Mouse (Mus musculus) kidney, adult 2 months (tissue): Measurements from ENCODE around the gene Rybp. TPM values are rescaled to one million over a fixed set of nuclear protein-coding genes. Genes with fewer than 3 reads are reported as not detected.

Source experiments
- DNase-seq: peaks from one replicate; pipeline ENCODE4 v3.0.0; 2021
- H3K27ac ChIP-seq: fragments of 200-500 bp; 2 replicates; pipeline ENCODE4 v1.5.1; 2012; ENCODE audit warnings: low read depth, low read length, control low read depth, inconsistent platforms; ENCODE audit not compliant: insufficient read depth
- H3K27me3 ChIP-seq: fragments of 200-500 bp; replicated peaks from 2 replicates; pipeline ENCODE4 v1.6.1; 2012; ENCODE audit warnings: mild to moderate bottlenecking, moderate library complexity, low read length, inconsistent platforms; ENCODE audit not compliant: control insufficient read depth, insufficient read depth
- H3K36me3 ChIP-seq: fragments of 200-500 bp; 2 replicates; pipeline ENCODE4 v1.6.1; 2012; ENCODE audit warnings: mild to moderate bottlenecking, moderate library complexity, low read length, inconsistent platforms; ENCODE audit not compliant: control insufficient read depth, insufficient read depth
- H3K4me1 ChIP-seq: fragments of 200-500 bp; 2 replicates; pipeline ENCODE4 v1.6.1; 2011; ENCODE audit warnings: low read length; ENCODE audit not compliant: control insufficient read depth, insufficient read depth
- H3K4me3 ChIP-seq: fragments of 200-500 bp; 2 replicates; pipeline ENCODE4 v1.5.1; 2011; ENCODE audit warnings: mild to moderate bottlenecking, low read depth, low read length, control low read depth; ENCODE audit not compliant: insufficient read depth
- CTCF ChIP-seq: fragments of 200-500 bp; conservative IDR thresholded peaks from 2 replicates; pipeline ENCODE4 v1.5.1; 2011; ENCODE audit warnings: low read depth, mild to moderate bottlenecking, control low read depth, low read length, moderate library complexity, mixed read lengths; ENCODE audit not compliant: insufficient read depth, insufficient read length
- POLR2A ChIP-seq: fragments of 200-500 bp; IDR thresholded peaks from one replicate; pipeline ENCODE4 v1.6.1; 2011; ENCODE audit warnings: low read depth, low read length, control low read depth
- WGBS: fragments of 180-500 bp; shearing (Covaris S2); methylation state at CpG from one replicate; pipeline ENCODE4 v1.1.7; 2018; 5-methylcytosine and 5-hydroxymethylcytosine counted together
- polyA plus RNA-seq: library from polyadenylated mRNA; depleted of rRNA; stranded (reverse); fragments of >200 nt; gene quantifications from 2 replicates; pipeline ENCODE4 v1.2.3, GENCODE M21; 2012

Gene Rybp
- polyA plus RNA-seq, 1 experiment: 19.4 TPM

DNA sequence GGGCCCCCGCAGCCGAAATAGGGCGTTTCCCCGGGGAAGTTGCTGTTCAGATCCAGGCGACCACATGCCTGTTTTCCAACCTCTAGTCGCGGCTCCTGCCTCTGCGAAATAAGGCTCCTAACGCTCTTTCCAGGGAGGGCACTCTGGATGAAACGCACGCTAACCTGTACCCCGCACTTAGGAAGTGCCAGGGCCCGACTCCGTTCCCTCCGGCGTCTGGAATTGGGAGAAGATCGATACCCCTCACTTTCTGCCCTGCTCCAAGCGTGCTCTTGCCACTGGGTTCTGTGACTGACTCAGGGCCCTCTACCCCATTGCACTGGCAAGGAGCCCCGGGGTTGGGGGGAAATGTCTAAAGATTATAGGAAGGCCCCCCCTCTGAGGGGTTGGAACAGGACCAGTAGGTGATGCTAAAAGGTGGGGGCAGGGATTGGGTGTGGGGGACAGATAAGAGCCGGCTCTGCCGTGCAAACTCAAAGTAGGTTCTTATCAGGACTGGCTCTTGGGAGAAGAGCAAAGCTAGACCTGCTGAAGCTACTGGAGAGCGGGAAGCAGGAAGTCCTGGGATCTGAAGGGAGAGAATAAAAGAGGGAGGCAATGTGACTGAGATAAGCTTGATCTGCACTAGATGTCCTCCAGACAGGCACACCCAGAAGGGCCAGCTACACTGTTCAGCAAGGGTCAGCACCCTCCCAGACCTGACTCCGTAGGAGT is 888 bp upstream of the Rybp start:
- Histone ChIP-seq H3K4me1 (peaks cover 7% of the 10 kb centered on the region), H3K27ac (no peak overlapping the region), H3K4me3 (peak overlapping the region; percentile 56), H3K36me3 (no peaks in the 10 kb centered on the region), H3K27me3 (no peaks in the 10 kb centered on the region)
- 7% methylated on average over 23 of the region's 23 CpGs for WGBS
- DNase-seq: no peak
- no peak for TF ChIP-seq CTCF
- no peak for TF ChIP-seq POLR2A

- Histone ChIP-seq H3K27me3 (no peaks in the 10 kb centered on the region), H3K4me1 (peaks cover 7% of the 10 kb centered on the region), H3K36me3 (no peaks in the 10 kb centered on the region), H3K27ac (peak overlapping the region; percentile 72), H3K4me3 (peak overlapping the region; percentile 85)
- WGBS: 11% methylated on average over 111 of the region's 117 CpGs
- DNase-seq: peak; percentile 83
- TF ChIP-seq CTCF: no peak
- no peak for TF ChIP-seq POLR2A
Measured at GRCm38 (mm10) chr6:100286573-100287333, 532 bp downstream of the Rybp start.

DNA sequence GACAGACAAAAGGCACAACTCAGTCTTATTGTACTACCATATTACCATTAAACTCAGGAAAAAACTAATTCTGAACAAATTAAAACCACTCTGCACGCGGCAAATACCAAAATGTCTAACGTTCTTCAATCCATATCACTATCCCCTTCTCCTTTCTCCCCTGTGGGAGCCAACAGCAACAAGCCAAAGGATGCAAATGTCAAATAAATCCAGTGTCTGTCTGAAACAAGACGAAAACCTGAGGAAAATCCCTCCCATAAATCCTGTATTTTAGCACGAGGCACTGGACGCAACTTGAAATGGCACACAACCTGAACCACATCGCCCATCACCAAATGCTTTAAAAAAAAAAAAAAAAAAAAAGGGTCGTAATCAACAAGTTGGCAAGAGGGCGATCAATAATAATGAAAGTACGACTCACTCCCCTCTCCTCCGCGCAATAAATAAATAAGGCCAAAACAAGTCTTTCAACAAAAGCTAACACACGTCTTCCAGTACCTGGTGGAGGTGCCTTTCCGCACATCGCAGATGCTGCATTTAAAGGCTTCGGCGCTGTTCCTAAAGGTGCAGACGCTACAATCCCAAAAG is 1.2 kb downstream of the Rybp start:
- no peaks in the 10 kb centered on the region for H3K27me3 ChIP-seq
- H3K27ac ChIP-seq: peak overlapping the region; percentile 72
- DNase-seq: no peak
- H3K4me3 ChIP-seq: peak overlapping the region; percentile 85
- WGBS: 7% methylated on average over 18 of the region's 18 CpGs
- H3K36me3 ChIP-seq: no peaks in the 10 kb centered on the region
- peaks cover 7% of the 10 kb centered on the region for H3K4me1 ChIP-seq
- TF ChIP-seq POLR2A: no peak
- TF ChIP-seq CTCF: no peak

DNA sequence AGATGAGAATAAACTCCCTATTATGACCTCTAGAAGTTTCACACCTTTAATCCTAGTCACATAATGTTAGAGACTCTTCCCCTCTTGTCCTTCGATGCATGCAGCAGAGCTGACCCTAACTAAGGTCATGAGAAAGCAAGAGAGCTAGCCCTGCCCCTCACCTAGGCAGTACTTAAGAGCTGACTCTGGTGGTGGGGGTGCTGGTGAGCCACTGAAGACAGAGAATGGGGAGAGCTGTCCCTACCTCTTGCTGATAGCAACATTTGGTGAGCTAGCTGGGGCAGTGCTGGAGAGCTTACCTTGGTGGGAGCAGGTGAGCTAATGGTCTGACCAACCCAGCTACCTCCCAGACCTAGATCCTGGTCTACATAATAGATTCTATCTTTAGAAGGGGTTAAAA is 8.4 kb downstream of the Rybp start:
- peaks cover 12% of the 10 kb centered on the region for H3K4me1 ChIP-seq
- no peaks in the 10 kb centered on the region for H3K27me3 ChIP-seq
- H3K27ac ChIP-seq: no peak overlapping the region
- no peak for DNase-seq
- 64% methylated on average over 1 of the region's 1 CpGs for WGBS
- H3K4me3 ChIP-seq: no peak overlapping the region
- H3K36me3 ChIP-seq: no peaks in the 10 kb centered on the region
- TF ChIP-seq CTCF (no peak), POLR2A (no peak)

- no peak for DNase-seq
- no peaks in the 10 kb centered on the region for H3K36me3 ChIP-seq
- H3K4me3 ChIP-seq: no peak overlapping the region
- WGBS: 69% methylated on average over 3 of the region's 3 CpGs
- no peak overlapping the region for H3K27ac ChIP-seq
- H3K27me3 ChIP-seq: no peaks in the 10 kb centered on the region
- no peak for TF ChIP-seq POLR2A
- peaks cover 13% of the 10 kb centered on the region for H3K4me1 ChIP-seq
Measured at GRCm38 (mm10) chr6:100276344-100276743, 10.9 kb downstream of the Rybp start.

DNA sequence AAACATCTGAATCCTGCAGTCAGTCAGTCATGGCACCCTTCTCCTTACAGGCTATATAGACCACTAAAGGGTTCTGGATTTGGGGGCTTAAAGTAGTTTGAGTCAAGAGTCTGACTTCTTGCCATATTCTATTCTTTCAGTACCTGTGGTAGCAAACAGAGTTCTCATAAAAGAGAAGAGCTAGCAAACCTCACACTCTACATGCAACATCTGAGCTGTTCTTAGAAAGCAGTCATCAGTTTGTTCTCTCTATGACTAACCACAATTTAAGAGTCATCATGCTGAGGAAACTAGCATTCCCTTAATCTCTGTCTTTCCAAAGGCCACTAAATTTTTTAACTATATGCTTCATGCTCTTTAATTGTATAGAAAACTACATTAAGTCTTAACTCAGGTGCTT is 11.6 kb downstream of the Rybp start:
- no peaks in the 10 kb centered on the region for H3K36me3 ChIP-seq
- H3K27me3 ChIP-seq: no peaks in the 10 kb centered on the region
- no peak for DNase-seq
- no peak overlapping the region for H3K27ac ChIP-seq
- no peak overlapping the region for H3K4me3 ChIP-seq
- TF ChIP-seq CTCF (no peak), POLR2A (no peak)
- peaks cover 17% of the 10 kb centered on the region for H3K4me1 ChIP-seq

GRCm38 (mm10) chr6:100273556-100273955 is 13.7 kb downstream of the Rybp start:
- H3K27ac ChIP-seq: no peak overlapping the region
- H3K27me3 ChIP-seq: no peaks in the 10 kb centered on the region
- WGBS: 16% methylated on average over 1 of the region's 1 CpGs
- peaks cover 14% of the 10 kb centered on the region; the same call in 1 of the 2 replicates for H3K4me1 ChIP-seq
- TF ChIP-seq CTCF (no peak), POLR2A (no peak)
- H3K36me3 ChIP-seq: no peaks in the 10 kb centered on the region
- no peak overlapping the region for H3K4me3 ChIP-seq
- no peak for DNase-seq
